Mouse (Mus musculus) CD4-positive naive resting alpha-beta T cell, adult 76 days (primary cell): ENCODE measurements around the gene Fam208b. TPM values are rescaled to one million over a fixed set of nuclear protein-coding genes. Genes with fewer than 3 reads are reported as not detected.

Experiments used
- total RNA-seq: library from RNA; stranded (reverse); gene quantifications from one replicate; pipeline ENCODE4 v1.2.4, GENCODE M21; 2023

Gene Fam208b
- total RNA-seq: 94.6 TPM

GRCm38 (mm10) chr13:3610795-3611438 lies at the start of gene Fam208b:
Gene Fam208b, minus strand, starts transcription at chr13:3611108.

GRCm38 (mm10) chr13:3633895-3634811 lies 23.2 kb upstream of the Fam208b start, which contains the start of gene Asb13:
Gene Asb13, plus strand, starts transcription at chr13:3634032.

GRCm38 (mm10) chr13:3537594-3538222 lies 73.2 kb downstream of the Fam208b start, which contains the start of gene Gdi2:
Gene Gdi2, plus strand, starts transcription at chr13:3538063.

Other genes with a start within 250 kb of the Fam208b start
- 340 TPM for gene Gdi2, start 73.0 kb downstream of the Fam208b start, total RNA-seq
- gene Asb13, start 22.9 kb upstream of the Fam208b start, total RNA-seq: 28.9 TPM
- gene Calml3, start 193.2 kb upstream of the Fam208b start, total RNA-seq: not detected
- gene Calm4, start 226.6 kb upstream of the Fam208b start, total RNA-seq: not detected
- not detected for gene Calm5, start 243.1 kb upstream of the Fam208b start, total RNA-seq